8 mouse cellular contexts compared by ENCODE assay signal in genomic region chr5:73293458-73293827, GRCm38 (mm10). TPM values are rescaled to one million over a fixed set of nuclear protein-coding genes. Genes with fewer than 3 reads are reported as not detected.
DNase-seq lines count a peak whose midpoint lies in the region; ATAC-seq and TF ChIP-seq lines count a peak whose summit lies in the region.

No protein-coding gene starts in this region.

- H3K9ac ChIP-seq in heart, embryonic 14.5 days (ENCODE audit: low read length) = peak overlapping the region; percentile 96
- H3K9ac ChIP-seq in ES-Bruce4 (ENCODE audit: low read depth, poor library complexity, severe bottlenecking) = peak overlapping the region; percentile 96
- H3K9ac ChIP-seq in midbrain, embryonic 11.5 days (ENCODE audit: low read length) = peak overlapping the region; percentile 85

- DNase-seq in heart, postnatal 4 days = no peak
- no peak for DNase-seq in hindbrain, embryonic 10.5 days (ENCODE audit: low spot score)
- DNase-seq in midbrain, embryonic 11.5 days (ENCODE audit: low spot score, missing footprints) = no peak
- DNase-seq in adrenal gland, adult 18-20 months (ENCODE audit: low spot score in 2 of 2) = no peak
- no peak for DNase-seq in gastrocnemius, postnatal 36 days
- no peak for DNase-seq in cerebellum, adult 11-12 months

- H3K27ac ChIP-seq in heart, embryonic 14.5 days (replicated peaks in 1 of 2; ENCODE audit: control insufficient read depth in 1 of 2, insufficient read depth in 1 of 2, low read depth in 2 of 2, low read length in 2 of 2) = peak overlapping the region; percentile 18 to 95; a peak in 3 of 4 replicates
- 0 out of 2 replicates have a peak overlapping the region, but pooled peaks have one; percentile 12 for H3K27ac ChIP-seq in ES-Bruce4 (ENCODE audit: insufficient read depth, low read length)
- H3K27ac ChIP-seq in hindbrain, embryonic 10.5 days = peak overlapping the region; percentile 97
- H3K27ac ChIP-seq in midbrain, embryonic 11.5 days (ENCODE audit: low read depth, low read length) = no peak overlapping the region

- ATAC-seq in heart, embryonic 14.5 days (ENCODE audit: insufficient number of reproducible peaks, insufficient read depth, low FRiP score, low read depth) = no peak
- no peak for ATAC-seq in midbrain, embryonic 11.5 days (ENCODE audit: low FRiP score)

- H3K36me3 ChIP-seq in heart, embryonic 14.5 days (ENCODE audit: control insufficient read depth, insufficient read depth, low read length) = peaks cover 35% of the 10 kb centered on the region
- peaks cover 14% of the 10 kb centered on the region for H3K36me3 ChIP-seq in ES-Bruce4 (ENCODE audit: control insufficient read depth, insufficient read depth, low read length, poor library complexity, severe bottlenecking)
- peaks cover 40% of the 10 kb centered on the region for H3K36me3 ChIP-seq in hindbrain, embryonic 10.5 days
- no peaks in the 10 kb centered on the region for H3K36me3 ChIP-seq in midbrain, embryonic 11.5 days (ENCODE audit: control insufficient read depth, insufficient read depth, low read length)

- no peaks in the 10 kb centered on the region for H3K27me3 ChIP-seq in heart, embryonic 14.5 days (ENCODE audit: control insufficient read depth, insufficient read depth, low read length)
- no peaks in the 10 kb centered on the region for H3K27me3 ChIP-seq in ES-Bruce4 (ENCODE audit: control insufficient read depth, insufficient read depth, low read length, poor library complexity, severe bottlenecking)
- H3K27me3 ChIP-seq in hindbrain, embryonic 10.5 days (ENCODE audit: insufficient read depth, poor library complexity, severe bottlenecking) = no peaks in the 10 kb centered on the region
- no peaks in the 10 kb centered on the region for H3K27me3 ChIP-seq in midbrain, embryonic 11.5 days (ENCODE audit: control insufficient read depth, insufficient read depth, low read length)

- TF ChIP-seq CTCF in ES-Bruce4 (IDR thresholded peaks at IDR 0.05; ENCODE audit: low read depth, low read length) = no peak

- H3K4me1 ChIP-seq in heart, embryonic 14.5 days (ENCODE audit: control insufficient read depth in 2 of 2, insufficient read depth in 2 of 2, low read length in 2 of 2) = peaks cover 0 to 13% of the 10 kb centered on the region in 2 experiments; a peak in 3 of 4 replicates
- H3K4me1 ChIP-seq in ES-Bruce4 (ENCODE audit: control insufficient read depth, insufficient read depth, low read length) = no peaks in the 10 kb centered on the region
- H3K4me1 ChIP-seq in hindbrain, embryonic 10.5 days (replicated peaks) = peaks cover 13% of the 10 kb centered on the region
- H3K4me1 ChIP-seq in midbrain, embryonic 11.5 days (ENCODE audit: control insufficient read depth, insufficient read depth, low read length) = peaks cover 5% of the 10 kb centered on the region

- peak overlapping the region; percentile 78 for H3K4me2 ChIP-seq in heart, embryonic 14.5 days (ENCODE audit: low read length)
- H3K4me2 ChIP-seq in midbrain, embryonic 11.5 days = peak overlapping the region; percentile 78

- no peak for TF ChIP-seq EP300 in ES-Bruce4 (IDR thresholded peaks at IDR 0.05; ENCODE audit: insufficient read depth, low read depth, low read length)

- TF ChIP-seq POLR2A in ES-Bruce4 (IDR thresholded peaks at IDR 0.05; ENCODE audit: insufficient read depth, low read length) = no peak

- intact Hi-C loops in gastrocnemius, postnatal 36 days (cut with DNase I) = loop anchor here (5.0 kb wide), 2 partner anchors 36 to 89 kb away; partner anchors contain the start of gene Fryl

- H3K9me3 ChIP-seq in heart, embryonic 14.5 days (ENCODE audit: control insufficient read depth, low read length) = no peaks in the 10 kb centered on the region
- no peaks in the 10 kb centered on the region for H3K9me3 ChIP-seq in ES-Bruce4 (replicated peaks; ENCODE audit: control insufficient read depth, insufficient read depth, low read length, poor library complexity, severe bottlenecking)
- H3K9me3 ChIP-seq in hindbrain, embryonic 10.5 days = no peaks in the 10 kb centered on the region
- no peaks in the 10 kb centered on the region for H3K9me3 ChIP-seq in midbrain, embryonic 11.5 days (ENCODE audit: control insufficient read depth, low read length)

- WGBS in heart, embryonic 14.5 days = 9% methylated on average over 8 of the region's 8 CpGs
- 21% methylated on average over 8 of the region's 8 CpGs for WGBS in hindbrain, embryonic 10.5 days
- WGBS in midbrain, embryonic 11.5 days = 18% methylated on average over 8 of the region's 8 CpGs

- H3K4me3 ChIP-seq in heart, embryonic 14.5 days (ENCODE audit: control insufficient read depth in 1 of 2, insufficient read depth in 1 of 2, low read depth in 1 of 2, low read length in 2 of 2) = peak overlapping the region; percentile 85 to 99; a peak in 3 of 4 replicates
- H3K4me3 ChIP-seq in ES-Bruce4 (ENCODE audit: low read depth, low read length) = peak overlapping the region; percentile 93
- H3K4me3 ChIP-seq in hindbrain, embryonic 10.5 days = peak overlapping the region; percentile 85
- peak overlapping the region; percentile 70 for H3K4me3 ChIP-seq in midbrain, embryonic 11.5 days (ENCODE audit: low read depth, low read length)

RNA-seq across cellular contexts. Expression of gene Ociad1, which starts 0.9 kb away (rescaled TPM):
- 142 and 160 TPM in 2 replicates for polyA plus RNA-seq in heart, embryonic 14.5 days (2014; fragmentation: Nextera tagmentation; extraction: Ambion mirVana)
- total RNA-seq in heart, postnatal 4 days (2021) = 100 to 1,000 TPM; 261 to 264 TPM
- 291 and 334 TPM in 2 replicates for polyA plus RNA-seq in ES-Bruce4 (2011; ENCODE audit: insufficient read depth, insufficient read length, low read depth, missing spikeins)
- 151 and 227 TPM in 2 replicates for polyA plus RNA-seq in hindbrain, embryonic 10.5 days (2016; fragmentation: Nextera tagmentation; extraction: Ambion mirVana)
- polyA plus RNA-seq in midbrain, embryonic 11.5 days (2014; fragmentation: Nextera tagmentation; extraction: Ambion mirVana) = 159 and 168 TPM in 2 replicates
- 100 to 1,000 TPM; 245 to 250 TPM for total RNA-seq in adrenal gland, adult 18-20 months (2021)
- 100 to 1,000 TPM; 134 to 143 TPM for total RNA-seq in gastrocnemius, postnatal 36 days (2021)

RNA-seq across cellular contexts. Expression of gene Fryl, which starts 37.0 kb away (rescaled TPM):
- 30.5 and 35.0 TPM in 2 replicates for polyA plus RNA-seq in heart, embryonic 14.5 days (2014; fragmentation: Nextera tagmentation; extraction: Ambion mirVana)
- 10 to 100 TPM; 57.0 to 57.9 TPM for total RNA-seq in heart, postnatal 4 days (2021)
- polyA plus RNA-seq in ES-Bruce4 (2011; ENCODE audit: insufficient read depth, insufficient read length, low read depth, missing spikeins) = 94.8 and 101 TPM in 2 replicates
- polyA plus RNA-seq in hindbrain, embryonic 10.5 days (2016; fragmentation: Nextera tagmentation; extraction: Ambion mirVana) = 29.4 and 30.7 TPM in 2 replicates
- 39.0 and 42.5 TPM in 2 replicates for polyA plus RNA-seq in midbrain, embryonic 11.5 days (2014; fragmentation: Nextera tagmentation; extraction: Ambion mirVana)
- 10 to 100 TPM; 28.9 to 32.8 TPM for total RNA-seq in adrenal gland, adult 18-20 months (2021)
- total RNA-seq in gastrocnemius, postnatal 36 days (2021) = 10 to 100 TPM; 12.4 to 19.4 TPM

RNA-seq across cellular contexts. Expression of gene Ociad2, which starts 47.4 kb away (rescaled TPM):
- 21.1 and 22.2 TPM in 2 replicates for polyA plus RNA-seq in heart, embryonic 14.5 days (2014; fragmentation: Nextera tagmentation; extraction: Ambion mirVana)
- 10 to 100 TPM in 1 of 2 experiments, 1 to 10 TPM in 1; 9.6 to 12.1 TPM for total RNA-seq in heart, postnatal 4 days (2021)
- 2.2 and 4.9 TPM in 2 replicates for polyA plus RNA-seq in ES-Bruce4 (2011; ENCODE audit: insufficient read depth, insufficient read length, low read depth, missing spikeins)
- polyA plus RNA-seq in hindbrain, embryonic 10.5 days (2016; fragmentation: Nextera tagmentation; extraction: Ambion mirVana) = 9.3 and 9.4 TPM in 2 replicates
- polyA plus RNA-seq in midbrain, embryonic 11.5 days (2014; fragmentation: Nextera tagmentation; extraction: Ambion mirVana) = 13.5 and 15.5 TPM in 2 replicates
- total RNA-seq in adrenal gland, adult 18-20 months (2021) = 10 to 100 TPM; 28.9 to 29.3 TPM
- total RNA-seq in gastrocnemius, postnatal 36 days (2021) = 10 to 100 TPM; 48.8 to 50.9 TPM
